Comparison of ENCODE assay signal across 8 mouse cellular contexts in the genomic region with DNA sequence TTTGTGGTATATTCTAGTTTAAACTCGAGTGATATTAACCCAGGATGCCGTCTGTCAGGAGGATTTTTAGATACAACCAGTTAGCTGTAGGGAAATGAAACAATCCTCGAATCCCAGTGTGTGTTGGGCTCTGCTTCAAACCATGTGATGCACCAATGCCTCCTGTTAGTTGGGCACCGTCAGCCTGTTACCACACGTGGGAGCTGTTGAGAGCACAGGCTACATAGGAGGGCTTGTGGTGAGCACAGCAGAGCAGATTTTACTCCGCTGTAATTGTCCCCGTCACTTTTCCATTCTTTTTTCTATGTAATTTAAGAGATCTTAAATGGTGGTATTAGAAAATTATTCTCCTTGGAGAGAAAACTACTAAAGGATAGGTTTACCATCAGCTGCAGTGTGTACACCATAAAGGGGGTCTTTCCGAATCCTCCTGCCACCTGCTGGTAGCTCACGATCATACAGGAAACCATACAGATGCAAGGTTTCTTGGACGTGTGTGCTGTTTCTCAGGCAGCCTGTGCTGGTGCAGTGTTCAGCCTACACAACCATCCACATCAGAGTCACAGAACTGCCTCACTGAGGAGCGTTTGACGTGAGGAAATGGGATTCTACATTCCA. TPM values are rescaled to one million over a fixed set of nuclear protein-coding genes. Genes with fewer than 3 reads are reported as not detected.
DNase-seq lines count a peak whose midpoint lies in the region; ATAC-seq lines count a peak whose summit lies in the region.

No protein-coding gene starts in this region.

- H3K27ac ChIP-seq in forebrain, embryonic 16.5 days (ENCODE audit: low read length), result no peak overlapping the region
- H3K27ac ChIP-seq in midbrain, embryonic 13.5 days, result no peak overlapping the region

- WGBS in forebrain, embryonic 16.5 days, result 60% methylated on average over 12 of the region's 12 CpGs
- WGBS in midbrain, embryonic 13.5 days, result 67% methylated on average over 12 of the region's 12 CpGs

- H3K4me1 ChIP-seq in forebrain, embryonic 16.5 days (replicated peaks; ENCODE audit: control insufficient read depth, insufficient read depth, low read length), result no peaks in the 10 kb centered on the region
- H3K4me1 ChIP-seq in midbrain, embryonic 13.5 days (replicated peaks), result no peaks in the 10 kb centered on the region

- DNase-seq in frontal cortex, postnatal 36 days (ENCODE audit: low spot score in 2 of 2), result peak; percentile 17 to 41
- DNase-seq in frontal cortex, postnatal 10 days (ENCODE audit: low spot score in 2 of 2), result no peak
- DNase-seq in A20 (ENCODE audit: low read depth, low spot score), result peak; percentile 59
- DNase-seq in layer of hippocampus, adult 11-12 months (ENCODE audit: low spot score), result peak; percentile 57
- DNase-seq in urinary bladder, postnatal 14 days (ENCODE audit: low spot score), result no peak

- peaks cover 59% of the 10 kb centered on the region for H3K36me3 ChIP-seq in forebrain, embryonic 16.5 days (ENCODE audit: control insufficient read depth, insufficient read depth)
- peaks cover 77% of the 10 kb centered on the region for H3K36me3 ChIP-seq in midbrain, embryonic 13.5 days

- H3K4me2 ChIP-seq in forebrain, embryonic 16.5 days (ENCODE audit: low read length), result no peak overlapping the region
- H3K4me2 ChIP-seq in midbrain, embryonic 13.5 days (replicated peaks), result no peak overlapping the region

- H3K4me3 ChIP-seq in forebrain, embryonic 16.5 days (replicated peaks; ENCODE audit: low read length), result no peak overlapping the region
- H3K4me3 ChIP-seq in midbrain, embryonic 13.5 days (replicated peaks), result no peak overlapping the region

- no peaks in the 10 kb centered on the region for H3K9me3 ChIP-seq in forebrain, embryonic 16.5 days (ENCODE audit: control insufficient read depth, low read length)
- H3K9me3 ChIP-seq in midbrain, embryonic 13.5 days, result no peaks in the 10 kb centered on the region

- H3K27me3 ChIP-seq in forebrain, embryonic 16.5 days (replicated peaks; ENCODE audit: control insufficient read depth, insufficient read depth, low read length), result no peaks in the 10 kb centered on the region
- no peaks in the 10 kb centered on the region for H3K27me3 ChIP-seq in midbrain, embryonic 13.5 days

- peak; percentile 52 for ATAC-seq in activated CD4-positive, CD25-positive, alpha-beta regulatory T cell, adult 4 months
- ATAC-seq in forebrain, embryonic 16.5 days, result peak; percentile 82
- peak; percentile 56; the same call in 1 of the 2 replicates for ATAC-seq in midbrain, embryonic 13.5 days

- H3K9ac ChIP-seq in forebrain, embryonic 16.5 days (replicated peaks; ENCODE audit: low read depth, low read length), result no peak overlapping the region
- no peak overlapping the region for H3K9ac ChIP-seq in midbrain, embryonic 13.5 days (replicated peaks)

RNA-seq across cellular contexts. Expression of a gene that starts 38.0 kb away (rescaled TPM):
- not detected for polyA plus RNA-seq in activated CD4-positive, CD25-positive, alpha-beta regulatory T cell, adult 4 months (2017; shearing (Covaris generic))
- polyA plus RNA-seq in forebrain, embryonic 16.5 days (2015; fragmentation: Nextera tagmentation; extraction: Ambion mirVana), result not detected in 2 replicates
- 0.32 TPM in 1 of 2 replicates, not detected in the other for polyA plus RNA-seq in midbrain, embryonic 13.5 days (2015; fragmentation: Nextera tagmentation; extraction: Ambion mirVana)

RNA-seq across cellular contexts. Expression of a gene that starts 57.4 kb away (rescaled TPM):
- 10 to 100 TPM; 80.2 to 95.9 TPM for polyA plus RNA-seq in activated CD4-positive, CD25-positive, alpha-beta regulatory T cell, adult 4 months (2017; shearing (Covaris generic))
- 51.2 and 52.1 TPM in 2 replicates for polyA plus RNA-seq in forebrain, embryonic 16.5 days (2015; fragmentation: Nextera tagmentation; extraction: Ambion mirVana)
- 46.3 and 46.8 TPM in 2 replicates for polyA plus RNA-seq in midbrain, embryonic 13.5 days (2015; fragmentation: Nextera tagmentation; extraction: Ambion mirVana)

Comparison
In these comparisons a context has a peak if more than half of its experiments do, and no peak if none do; other contexts are left out.
1. DNase-seq: peak in frontal cortex, postnatal 36 days (2 of 2), A20 (single experiment) and layer of hippocampus, adult 11-12 months (single experiment); none in frontal cortex, postnatal 10 days (0 of 2) and urinary bladder, postnatal 14 days (single experiment).
2. Peak in every context shown above with its lines, with median percentiles within 50 percentile points of each other: ATAC-seq.